Mouse (Mus musculus): ENCODE data around the gene Padi1.

DNA sequence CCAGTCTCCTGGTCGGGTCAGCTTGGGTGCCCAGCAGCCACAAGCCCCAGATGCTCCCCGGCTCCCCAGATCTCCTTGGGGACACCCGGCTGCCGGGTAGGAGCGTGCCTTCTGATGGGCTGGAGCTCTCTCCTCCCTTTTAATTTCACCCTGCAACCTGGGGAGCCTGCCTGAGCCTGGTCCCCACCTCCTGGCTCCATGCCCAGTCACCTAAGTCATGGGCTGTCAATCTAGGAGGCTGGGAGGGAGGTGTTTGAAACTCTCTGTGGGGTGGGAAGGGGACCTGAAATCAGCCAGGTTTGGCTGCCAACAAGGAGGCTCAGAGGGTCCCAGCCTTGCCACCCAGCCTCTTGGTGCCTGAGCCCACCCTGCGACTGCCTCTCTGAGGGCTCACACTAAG lies at the start of gene Padi1:
- TF ChIP-seq CTCF (IDR thresholded peaks at IDR 0.05; ENCODE audit: low read depth, low read length) (no peak), POLR2A (IDR thresholded peaks at IDR 0.05; ENCODE audit: extremely low read depth, insufficient read depth, low read length) (no peak)
